Mouse (Mus musculus): Measurements from ENCODE around the gene Vps35l. TPM values are rescaled to one million over a fixed set of nuclear protein-coding genes. Genes with fewer than 3 reads are reported as not detected.

Vps35l gene
- polyA plus RNA-seq, 1 experiment from 2014 or later = 56.5 TPM

GRCm38 (mm10) chr7:118776491-118776890 is 36.5 kb downstream of the Vps35l start:
- no peak for DNase-seq (ENCODE audit: low spot score)

DNA sequence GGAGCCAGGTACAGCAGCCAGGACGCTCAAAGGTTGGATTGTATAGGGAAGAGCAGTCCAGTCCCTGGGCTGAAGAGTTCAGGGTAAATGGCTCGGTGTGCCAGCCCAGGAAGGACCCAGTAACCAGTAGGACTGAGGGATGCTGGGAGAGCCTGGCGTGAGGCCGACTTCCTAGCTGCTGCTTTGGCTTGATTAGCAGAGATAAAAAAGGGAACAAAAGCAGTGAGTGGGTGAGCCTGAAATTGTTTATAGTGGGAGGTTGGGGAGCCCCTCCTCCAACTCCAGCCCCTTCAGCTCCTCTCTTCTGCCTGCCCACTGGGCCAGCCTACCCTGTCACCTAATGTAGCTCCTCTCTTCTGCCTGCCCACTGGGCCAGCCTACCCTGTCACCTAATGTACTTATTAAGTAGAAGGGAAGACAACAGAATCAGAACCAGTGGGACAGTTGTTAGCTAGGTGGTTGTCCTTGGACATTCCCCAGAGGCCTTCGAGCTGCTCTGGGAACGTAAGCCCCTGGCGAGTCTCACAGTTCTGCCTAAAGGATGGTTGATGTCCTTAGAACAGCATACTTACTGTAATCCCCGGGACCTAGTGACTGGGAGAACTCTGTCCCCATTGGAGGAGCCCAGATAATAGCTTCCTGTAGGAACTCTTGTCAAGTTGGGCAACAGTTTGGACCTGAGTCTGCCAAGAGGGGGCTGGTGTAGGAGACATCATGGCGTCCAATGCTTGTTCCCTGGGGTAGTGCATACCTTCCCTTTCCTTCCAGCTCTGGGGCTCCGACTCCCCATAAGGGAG is 37.8 kb downstream of the Vps35l start:
- DNase-seq (ENCODE audit: low spot score) = no peak

GRCm38 (mm10) chr7:118778561-118778960 is 38.5 kb downstream of the Vps35l start:
- no peak for DNase-seq (ENCODE audit: low spot score)

DNA sequence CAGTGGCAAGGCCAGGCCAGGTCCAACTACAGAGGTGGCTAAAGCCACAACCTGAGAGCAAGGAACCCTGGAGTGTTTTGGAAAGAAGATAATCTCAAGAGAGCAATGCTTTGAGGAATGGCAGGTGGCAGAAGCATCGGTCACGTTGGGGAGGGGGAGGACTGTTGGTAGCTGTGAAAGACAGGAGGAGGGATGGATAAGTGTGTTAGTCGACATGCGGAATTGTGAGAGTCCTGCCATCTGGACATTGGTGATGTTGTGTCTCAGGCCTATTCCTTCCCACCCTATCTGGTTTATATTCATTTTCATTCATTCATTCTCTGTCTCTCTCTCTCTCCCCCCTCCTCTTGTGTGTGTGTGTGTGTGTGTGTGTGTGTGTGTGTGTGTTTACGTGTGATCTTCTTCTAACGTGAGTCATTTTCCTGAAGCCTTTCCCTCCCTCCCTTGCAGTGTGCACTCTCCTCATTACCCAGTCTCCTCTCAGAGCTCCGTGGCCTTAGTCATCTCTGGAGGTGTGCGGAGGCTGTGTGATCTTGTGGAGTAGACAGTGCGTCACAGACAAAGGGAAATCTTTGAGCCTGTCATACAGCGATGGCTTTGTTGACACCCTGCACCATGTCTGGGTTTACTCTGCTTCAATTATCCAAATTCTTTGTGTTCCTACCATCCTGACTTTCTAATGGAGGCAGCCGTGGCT is 43.4 kb downstream of the Vps35l start:
- no peak for DNase-seq (ENCODE audit: low spot score)

GRCm38 (mm10) chr7:118786091-118786490 is 46.1 kb downstream of the Vps35l start:
- DNase-seq (ENCODE audit: low spot score) = no peak

DNA sequence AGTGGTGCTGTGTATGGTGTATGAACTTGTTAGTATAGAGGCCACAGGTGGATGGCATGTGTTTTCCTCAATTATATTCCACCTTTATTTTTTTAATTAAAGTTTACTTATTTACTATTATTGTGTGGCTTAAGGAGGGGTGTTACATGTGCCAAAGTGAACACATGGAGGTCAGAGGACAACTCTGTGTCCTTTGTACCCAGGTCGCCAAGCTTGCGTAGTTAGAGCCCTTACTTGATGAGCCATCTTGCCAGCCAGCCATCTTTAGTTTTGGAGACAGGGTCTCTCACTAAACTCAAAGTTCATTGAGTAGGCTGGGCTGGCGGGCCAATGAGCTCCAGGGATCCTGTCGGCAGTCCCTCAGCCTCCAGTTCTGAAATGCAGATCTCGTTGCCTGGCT is 47.3 kb downstream of the Vps35l start:
- no peak for DNase-seq (ENCODE audit: low spot score)

DNA sequence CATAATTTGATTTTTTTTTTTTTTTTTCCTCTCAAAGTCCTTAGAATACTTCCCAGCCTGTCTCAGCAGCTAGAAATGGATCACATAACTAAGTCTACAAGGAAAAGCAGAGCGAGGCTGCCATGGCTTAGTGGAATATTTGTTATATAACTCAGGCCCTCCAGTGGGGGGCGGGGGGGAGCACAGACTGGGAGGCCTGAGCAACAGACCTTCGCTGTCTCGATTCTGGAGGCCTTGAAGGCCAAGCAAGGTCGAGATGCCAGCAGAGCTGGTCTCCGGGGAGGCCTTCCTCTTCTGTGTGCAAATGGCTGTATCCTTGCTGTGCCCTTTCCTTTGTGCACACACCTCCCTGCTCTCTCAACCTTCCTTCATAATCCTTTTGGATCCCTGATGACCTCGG is 48.5 kb downstream of the Vps35l start:
- DNase-seq (ENCODE audit: low spot score) = no peak

- DNase-seq (ENCODE audit: low spot score) = no peak
Measured at GRCm38 (mm10) chr7:118790292-118790691, 50.3 kb downstream of the Vps35l start.

GRCm38 (mm10) chr7:118793899-118794298 is 53.9 kb downstream of the Vps35l start:
- no peak for DNase-seq (ENCODE audit: low spot score)

DNA sequence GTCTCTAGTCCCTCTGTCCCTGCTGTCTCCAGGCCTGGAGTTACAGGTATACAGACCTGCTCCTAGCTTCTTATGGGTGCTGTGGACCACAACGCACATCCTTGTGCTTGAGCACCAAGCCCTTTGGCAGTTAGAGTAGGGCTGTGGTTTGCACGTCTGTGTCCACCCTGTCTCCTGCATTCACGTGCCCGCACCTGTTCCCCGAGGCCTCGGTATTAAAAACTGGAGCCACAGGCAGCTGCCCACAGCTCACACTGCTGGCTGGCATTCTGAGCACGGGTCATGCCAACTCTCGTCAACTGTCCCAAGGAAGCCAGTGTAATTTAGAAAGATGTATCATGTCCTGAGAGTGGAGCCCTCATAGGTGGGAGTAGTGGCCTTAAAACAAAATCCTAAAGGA is 55.8 kb downstream of the Vps35l start:
- DNase-seq (ENCODE audit: low spot score) = no peak

DNA sequence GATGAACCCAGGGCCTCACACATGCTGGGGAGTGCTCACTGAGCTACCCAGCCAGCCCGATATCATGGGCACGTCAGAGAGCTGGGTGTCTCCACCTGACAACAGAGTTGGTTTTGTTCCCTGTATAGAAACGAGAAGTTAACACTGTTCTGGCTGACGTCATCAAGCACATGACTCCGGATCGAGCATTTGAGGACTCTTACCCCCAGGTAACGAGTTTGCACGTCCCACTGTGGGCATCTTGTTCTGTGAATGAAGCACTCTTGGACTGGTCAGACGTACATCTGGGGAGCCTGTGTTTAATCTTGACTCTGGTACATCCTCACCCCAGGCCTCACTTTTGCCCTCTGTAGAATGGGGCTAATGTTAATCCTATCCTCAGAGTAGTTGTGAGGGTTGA is 56.8 kb downstream of the Vps35l start:
- no peak for DNase-seq (ENCODE audit: low spot score)

DNA sequence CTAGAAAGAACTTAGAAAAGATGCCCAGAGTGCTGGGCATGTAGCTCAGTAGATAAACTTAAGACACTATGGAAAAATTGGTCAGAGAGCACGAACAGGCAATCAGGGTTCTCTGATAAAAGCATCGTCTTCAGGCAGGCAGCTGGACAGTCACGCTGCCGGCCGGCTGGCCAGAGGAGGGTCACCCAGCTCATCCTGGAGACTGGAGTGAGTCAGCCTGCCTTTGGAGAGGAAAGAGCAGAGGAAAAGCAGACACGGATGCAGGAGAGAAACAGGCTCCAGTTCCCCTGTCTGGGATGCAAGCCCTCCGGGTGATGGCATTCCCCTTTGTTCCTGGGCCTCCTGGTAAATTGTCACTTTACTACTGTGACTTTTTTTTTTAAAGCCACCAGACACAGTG is 57.6 kb downstream of the Vps35l start:
- no peak for DNase-seq (ENCODE audit: low spot score)

- no peak for DNase-seq (ENCODE audit: low spot score)
Measured at GRCm38 (mm10) chr7:118798105-118798570, 58.1 kb downstream of the Vps35l start.

GRCm38 (mm10) chr7:118800112-118800734 is 60.2 kb downstream of the Vps35l start:
- no peak for DNase-seq (ENCODE audit: low spot score)

GRCm38 (mm10) chr7:118801791-118802190 is 61.8 kb downstream of the Vps35l start:
- no peak for DNase-seq (ENCODE audit: low spot score)

DNA sequence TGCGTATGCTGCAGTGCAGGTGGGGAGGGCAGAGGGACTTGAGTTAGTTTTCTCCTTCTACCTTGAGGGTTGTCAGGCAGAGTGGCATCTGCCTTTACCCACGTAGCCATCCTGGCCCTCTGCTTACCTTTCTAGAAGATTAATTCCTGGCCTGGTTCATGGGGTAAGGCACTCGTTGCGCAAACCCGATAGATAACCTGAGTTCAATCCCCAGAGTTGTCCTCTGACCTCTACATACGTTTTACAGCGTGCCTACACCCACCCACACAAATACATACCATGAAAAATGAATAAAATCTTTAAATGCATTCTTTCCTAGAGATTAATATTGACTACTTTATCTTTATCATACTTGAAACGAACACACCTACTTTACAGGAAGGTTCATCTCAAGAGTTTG is 63.4 kb downstream of the Vps35l start:
- no peak for DNase-seq (ENCODE audit: low spot score)

DNA sequence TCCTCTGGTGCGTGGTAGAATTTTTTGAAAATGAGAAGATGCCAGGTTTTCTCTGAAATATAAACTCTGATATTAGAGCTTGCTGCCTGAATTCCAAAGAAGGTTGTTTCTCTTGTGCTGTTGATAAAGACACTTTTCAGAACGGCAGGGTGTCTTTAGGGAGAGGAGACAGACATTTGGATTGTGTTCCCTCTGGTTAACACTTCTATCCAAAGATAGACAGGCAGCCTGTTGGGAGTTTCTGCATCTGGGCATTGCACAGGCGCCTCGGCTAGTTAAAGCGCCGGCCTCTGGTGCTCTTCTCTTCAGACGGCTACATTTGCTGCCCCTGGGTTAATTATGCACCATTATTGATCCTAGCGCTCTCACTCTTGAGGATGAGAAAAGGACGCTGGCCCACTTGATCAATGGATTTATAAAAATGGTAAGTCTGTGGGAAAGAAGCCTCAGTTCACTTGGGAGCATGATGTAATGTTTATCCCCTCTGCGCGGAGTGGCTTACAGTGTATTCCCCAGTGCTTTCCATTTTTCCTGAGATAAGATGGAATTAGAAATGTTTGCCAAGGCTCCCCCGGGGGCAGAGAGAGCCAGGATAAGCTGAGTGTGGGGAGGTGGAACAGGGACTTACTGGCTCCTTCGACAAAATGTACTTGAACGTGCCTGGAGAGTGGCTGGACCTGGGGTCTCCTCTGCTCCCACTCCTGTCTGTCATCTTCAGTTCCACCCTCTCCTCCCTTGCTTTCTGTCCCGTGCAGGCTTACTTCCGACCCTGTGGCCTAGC is 66.8 kb downstream of the Vps35l start:
- DNase-seq (ENCODE audit: low spot score) = no peak

DNA sequence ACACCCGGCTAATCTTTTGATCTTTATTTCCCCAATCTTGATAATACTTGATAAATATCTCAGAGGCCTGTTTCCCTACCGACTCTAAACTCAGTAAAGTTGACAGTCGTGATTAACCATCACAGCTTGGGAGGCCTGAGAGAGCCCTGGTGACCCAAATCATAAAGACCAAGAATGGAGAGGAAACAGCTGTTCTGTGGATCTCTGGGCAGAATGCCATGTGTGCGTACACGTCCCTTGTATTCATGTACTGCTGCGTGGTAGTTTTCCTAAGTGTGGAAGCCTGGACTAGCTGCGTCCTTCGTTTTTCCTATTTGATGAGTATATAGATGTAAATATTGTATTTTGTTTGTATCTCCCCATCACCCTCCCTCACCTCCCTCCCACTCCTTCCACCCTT is 67.9 kb downstream of the Vps35l start:
- DNase-seq (ENCODE audit: low spot score) = no peak

DNA sequence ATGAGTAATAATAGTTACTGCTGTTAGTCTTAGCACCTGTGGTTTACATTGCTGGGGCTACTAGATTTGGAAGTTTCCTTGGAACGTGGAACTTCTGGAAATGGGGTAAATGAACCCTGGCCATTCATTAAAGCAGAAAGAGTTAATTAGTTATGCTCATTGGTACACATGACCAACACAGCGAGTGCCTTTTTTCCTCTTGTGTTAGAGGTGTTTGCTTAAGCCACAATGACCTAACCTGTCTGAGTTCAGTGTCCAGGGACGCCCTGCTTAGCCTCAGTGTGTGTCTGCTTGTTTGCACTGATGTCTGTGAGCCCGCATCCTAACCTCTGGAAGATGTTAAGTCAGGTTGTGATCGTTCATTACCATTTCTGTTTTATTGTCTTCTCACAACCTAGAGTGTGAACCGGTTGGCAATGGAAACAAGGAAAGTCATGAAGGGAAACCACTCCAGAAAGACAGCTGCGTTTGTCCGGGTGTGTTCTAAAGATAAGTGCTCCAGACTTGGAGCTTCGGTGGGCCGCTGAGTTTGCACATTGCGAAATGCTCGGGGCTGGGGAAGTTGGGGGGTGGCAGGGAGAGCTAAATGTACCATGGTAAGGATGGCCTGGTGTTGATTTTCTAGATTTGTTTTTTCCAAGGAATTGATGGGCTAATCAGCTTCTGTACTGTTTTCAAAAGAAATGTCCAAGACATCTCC is 71.5 kb downstream of the Vps35l start:
- no peak for DNase-seq (ENCODE audit: low spot score)

DNA sequence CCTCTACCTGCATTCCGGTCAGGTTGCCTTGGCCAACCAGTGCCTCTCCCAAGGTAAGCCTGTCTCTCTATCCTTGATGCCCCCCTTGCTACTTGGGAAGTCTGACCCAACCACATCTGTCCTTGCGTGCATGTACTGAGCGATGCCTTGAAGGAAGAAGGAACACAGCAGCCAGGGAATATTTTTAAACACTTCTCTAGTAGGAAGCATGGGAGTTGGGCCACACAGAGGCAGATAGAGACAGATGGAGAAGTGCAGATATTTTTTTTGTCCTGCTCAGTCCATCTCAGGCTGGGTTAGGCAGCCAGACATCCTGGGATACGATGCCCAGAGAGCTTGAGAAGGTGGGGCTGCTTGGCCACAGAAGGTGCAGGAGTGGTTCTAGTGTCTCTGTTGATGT is 73.6 kb downstream of the Vps35l start:
- DNase-seq (ENCODE audit: low spot score) = no peak

DNA sequence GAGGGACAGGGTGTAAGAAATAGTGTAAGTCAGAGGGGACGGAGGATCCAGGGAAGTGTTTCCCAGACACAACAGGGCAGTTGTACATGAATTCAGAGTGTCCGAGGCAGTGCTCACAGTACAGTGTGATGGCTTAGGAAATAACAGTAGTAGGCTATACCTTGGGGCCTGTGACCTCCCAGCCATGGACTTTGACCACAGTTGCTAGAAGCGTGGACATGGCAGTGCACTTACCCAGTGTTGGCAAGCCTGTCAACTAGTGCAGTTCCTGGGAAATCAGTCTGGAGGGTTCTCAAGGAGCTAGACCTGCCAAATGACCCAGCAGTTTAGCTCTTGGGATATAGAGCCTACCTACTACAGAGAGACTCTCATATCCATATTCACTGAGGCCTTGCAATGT is 76.2 kb downstream of the Vps35l start:
- no peak for DNase-seq (ENCODE audit: low spot score)
